Comparison of ENCODE assay signal across 22 mouse cellular contexts in genomic region chr12:40745501-40745900, GRCm38 (mm10).
A peak's percentile ranks its signal among the peaks of the same experiment; 100 is the strongest.
DNase-seq lines count a peak whose midpoint lies in the region; ATAC-seq lines count a peak whose summit lies in the region.
"Had no signal": no experiment of that assay in that cellular context is flagged by ENCODE, and none has a peak within 500 bp of the region (broad histone marks: within the 10 kb centered on the region; RNA-seq: fewer than 3 reads in every experiment).

No protein-coding gene starts in this region.

- no peaks in the 10 kb centered on the region for H3K27me3 ChIP-seq in forebrain, embryonic 13.5 days
- no peaks in the 10 kb centered on the region for H3K27me3 ChIP-seq in forebrain, embryonic 11.5 days (ENCODE audit: control insufficient read depth, insufficient read depth, low read length)
- no peaks in the 10 kb centered on the region for H3K27me3 ChIP-seq in midbrain, embryonic 15.5 days (replicated peaks)
- no peaks in the 10 kb centered on the region for H3K27me3 ChIP-seq in midbrain, embryonic 10.5 days (ENCODE audit: low read depth, poor library complexity, severe bottlenecking)
- H3K27me3 ChIP-seq: limb, embryonic 12.5 days; midbrain, embryonic 12.5 days had no signal

- H3K36me3 ChIP-seq in forebrain, embryonic 13.5 days (ENCODE audit: poor library complexity, severe bottlenecking) = peaks cover 8% of the 10 kb centered on the region
- H3K36me3 ChIP-seq in forebrain, embryonic 11.5 days (ENCODE audit: control insufficient read depth, insufficient read depth, low read length) = no peaks in the 10 kb centered on the region
- H3K36me3 ChIP-seq in midbrain, embryonic 15.5 days (replicated peaks) = 0 out of 2 replicates have a peak, but pooled peaks cover 4% of the 10 kb centered on the region
- 0 out of 2 replicates have a peak, but pooled peaks cover 3% of the 10 kb centered on the region for H3K36me3 ChIP-seq in midbrain, embryonic 10.5 days

- H3K4me1 ChIP-seq in forebrain, embryonic 13.5 days = no peaks in the 10 kb centered on the region
- no peaks in the 10 kb centered on the region for H3K4me1 ChIP-seq in forebrain, embryonic 11.5 days (replicated peaks; ENCODE audit: control insufficient read depth, insufficient read depth, low read length)
- no peaks in the 10 kb centered on the region for H3K4me1 ChIP-seq in midbrain, embryonic 15.5 days
- peaks cover 7% of the 10 kb centered on the region for H3K4me1 ChIP-seq in midbrain, embryonic 10.5 days
- H3K4me1 ChIP-seq: embryonic facial prominence, embryonic 10.5 days; limb, embryonic 12.5 days; midbrain, embryonic 12.5 days had no signal

- H3K9ac ChIP-seq in forebrain, embryonic 13.5 days = no peak overlapping the region
- no peak overlapping the region for H3K9ac ChIP-seq in forebrain, embryonic 11.5 days (ENCODE audit: low read length)
- H3K9ac ChIP-seq in midbrain, embryonic 15.5 days = no peak overlapping the region
- H3K9ac ChIP-seq: limb, embryonic 12.5 days; liver, postnatal 0 days; midbrain, embryonic 12.5 days had no signal

- ATAC-seq in forebrain, embryonic 13.5 days = peak; percentile 66; the same call in 1 of the 2 replicates
- ATAC-seq in forebrain, embryonic 11.5 days (replicated peaks; ENCODE audit: low FRiP score) = no peak
- 0 out of 2 replicates have a peak, but pooled peaks have one; percentile 27 for ATAC-seq in midbrain, embryonic 15.5 days (replicated peaks)
- ATAC-seq: CD4-positive, CD25-positive, alpha-beta regulatory T cell, adult 4 months; intestine, postnatal 0 days; liver, postnatal 0 days had no signal

- no peak for DNase-seq in forebrain, embryonic 11.5 days (ENCODE audit: low spot score)
- DNase-seq in layer of hippocampus, adult 18-20 months (ENCODE audit: low spot score in 2 of 2) = peak; percentile 21 to 58
- DNase-seq in layer of hippocampus, postnatal 10 days (ENCODE audit: low spot score in 2 of 2) = no peak
- DNase-seq in midbrain, embryonic 10.5 days (ENCODE audit: low spot score) = no peak
- DNase-seq in spleen, postnatal 36 days (ENCODE audit: low spot score in 2 of 2) = no peak
- DNase-seq: adrenal gland, postnatal 25 days; cerebellum, adult 11 months; cerebellum, adult 9-11 months; gastrocnemius, postnatal 36 days; kidney, postnatal 25 days; liver, postnatal 0 days; thymus, adult 18-20 months; thymus, postnatal 36 days had no signal

- no peak overlapping the region for H3K4me2 ChIP-seq in forebrain, embryonic 13.5 days
- H3K4me2 ChIP-seq in forebrain, embryonic 11.5 days (ENCODE audit: low read depth, low read length, severe bottlenecking) = no peak overlapping the region
- no peak overlapping the region for H3K4me2 ChIP-seq in midbrain, embryonic 15.5 days
- H3K4me2 ChIP-seq: limb, embryonic 12.5 days; liver, embryonic 11.5 days; midbrain, embryonic 12.5 days had no signal

- no peak overlapping the region for H3K4me3 ChIP-seq in forebrain, embryonic 13.5 days
- no peak overlapping the region for H3K4me3 ChIP-seq in forebrain, embryonic 11.5 days (ENCODE audit: low read depth, low read length)
- H3K4me3 ChIP-seq in midbrain, embryonic 15.5 days = no peak overlapping the region
- no peak overlapping the region for H3K4me3 ChIP-seq in midbrain, embryonic 10.5 days
- H3K4me3 ChIP-seq: embryonic facial prominence, embryonic 10.5 days; limb, embryonic 12.5 days; midbrain, embryonic 12.5 days had no signal

- no peak overlapping the region for H3K27ac ChIP-seq in forebrain, embryonic 13.5 days
- H3K27ac ChIP-seq in forebrain, embryonic 11.5 days (ENCODE audit: low read depth, low read length) = no peak overlapping the region
- no peak overlapping the region for H3K27ac ChIP-seq in midbrain, embryonic 15.5 days
- no peak overlapping the region for H3K27ac ChIP-seq in midbrain, embryonic 10.5 days (replicated peaks)
- H3K27ac ChIP-seq: embryonic facial prominence, embryonic 10.5 days; limb, embryonic 12.5 days; macrophage; midbrain, embryonic 12.5 days had no signal

- no peaks in the 10 kb centered on the region for H3K9me3 ChIP-seq in forebrain, embryonic 13.5 days (replicated peaks)
- no peaks in the 10 kb centered on the region for H3K9me3 ChIP-seq in forebrain, embryonic 11.5 days (ENCODE audit: control insufficient read depth, low read length)
- no peaks in the 10 kb centered on the region for H3K9me3 ChIP-seq in midbrain, embryonic 15.5 days
- H3K9me3 ChIP-seq in midbrain, embryonic 10.5 days (replicated peaks) = no peaks in the 10 kb centered on the region
- H3K9me3 ChIP-seq: embryonic facial prominence, embryonic 10.5 days; limb, embryonic 12.5 days; midbrain, embryonic 12.5 days had no signal

- WGBS in forebrain, embryonic 13.5 days = 79% methylated on average over 7 of the region's 7 CpGs
- WGBS in forebrain, embryonic 11.5 days = 88% methylated on average over 7 of the region's 7 CpGs
- 73% methylated on average over 7 of the region's 7 CpGs for WGBS in midbrain, embryonic 15.5 days
- WGBS in midbrain, embryonic 10.5 days = 85% methylated on average over 7 of the region's 7 CpGs

Comparison
In these comparisons a context has a peak if more than half of its experiments do, and no peak if none do; other contexts are left out.
1. DNase-seq: peak in layer of hippocampus, adult 18-20 months (2 of 2); none in forebrain, embryonic 11.5 days (single experiment), layer of hippocampus, postnatal 10 days (0 of 2), midbrain, embryonic 10.5 days (single experiment) and spleen, postnatal 36 days (0 of 2).